Mouse (Mus musculus) left cerebral cortex, adult 9 months (tissue): ENCODE data around the gene Stk35.
A peak's percentile ranks its signal among the peaks of the same experiment; 100 is the strongest.

Source experiments
- DNase-seq, 2 experiments: peaks; one replicate each; pipeline ENCODE4 v3.0.0; 2022; ENCODE audit warnings: low spot score in 2 of 2

Stk35 gene

GRCm38 (mm10) chr2:129800271-129800903, at the start of gene Stk35:
Stk35 (plus strand) TSS chr2:129800517.
- peak; percentile 72 to 86 for DNase-seq

GRCm38 (mm10) chr2:129782046-129782445, 18.3 kb upstream of the Stk35 start:
- no peak for DNase-seq

- no peak for DNase-seq
These were observed 3.8 kb upstream of the Stk35 start for GRCm38 (mm10) chr2:129796501-129796900.

GRCm38 (mm10) chr2:129797709-129798108, 2.6 kb upstream of the Stk35 start:
- DNase-seq, result no peak

- DNase-seq, result no peak
These were observed 1.9 kb upstream of the Stk35 start for GRCm38 (mm10) chr2:129798410-129798809.

GRCm38 (mm10) chr2:129800904-129801230, 550 bp downstream of the Stk35 start:
- peak in 1 of 2 experiments; percentile 27 for DNase-seq

GRCm38 (mm10) chr2:129801231-129802029, 1.1 kb downstream of the Stk35 start:
- DNase-seq, result peak; percentile 65 to 91

- no peak for DNase-seq
These were observed 5.2 kb downstream of the Stk35 start for GRCm38 (mm10) chr2:129805486-129805885.

- no peak for DNase-seq
These were observed 6.2 kb downstream of the Stk35 start for GRCm38 (mm10) chr2:129806486-129806885.

- DNase-seq, result no peak
These were observed 10.2 kb downstream of the Stk35 start for GRCm38 (mm10) chr2:129810563-129810962.

- no peak for DNase-seq
These were observed 13.7 kb downstream of the Stk35 start for GRCm38 (mm10) chr2:129814033-129814432.

GRCm38 (mm10) chr2:129815076-129815475, 14.8 kb downstream of the Stk35 start:
- no peak for DNase-seq

GRCm38 (mm10) chr2:129817603-129818257, 17.4 kb downstream of the Stk35 start:
- no peak for DNase-seq

GRCm38 (mm10) chr2:129818868-129819267, 18.6 kb downstream of the Stk35 start:
- DNase-seq, result no peak

GRCm38 (mm10) chr2:129819531-129819930, 19.2 kb downstream of the Stk35 start:
- no peak for DNase-seq

- no peak for DNase-seq
These were observed 19.6 kb downstream of the Stk35 start for GRCm38 (mm10) chr2:129819951-129820350.

GRCm38 (mm10) chr2:129821021-129821420, 20.7 kb downstream of the Stk35 start:
- peak in 1 of 2 experiments; percentile 59 for DNase-seq

GRCm38 (mm10) chr2:129821568-129821967, 21.3 kb downstream of the Stk35 start:
- DNase-seq, result no peak

- DNase-seq, result no peak
These were observed 23.0 kb downstream of the Stk35 start for GRCm38 (mm10) chr2:129823310-129823709.

- DNase-seq, result no peak
These were observed 23.9 kb downstream of the Stk35 start for GRCm38 (mm10) chr2:129824254-129824653.

- no peak for DNase-seq
These were observed 25.8 kb downstream of the Stk35 start for GRCm38 (mm10) chr2:129826141-129826540.

- DNase-seq, result no peak
These were observed 32.7 kb downstream of the Stk35 start for GRCm38 (mm10) chr2:129832993-129833392.

- DNase-seq, result no peak
These were observed 33.9 kb downstream of the Stk35 start for GRCm38 (mm10) chr2:129834221-129834620.
